Mouse (Mus musculus): ENCODE data around the gene Itfg2. TPM values are rescaled to one million over a fixed set of nuclear protein-coding genes. Genes with fewer than 3 reads are reported as not detected.

The Itfg2 gene
- total and polyA plus RNA-seq, 2 experiments from 2014 or later, result 33.7 to 34.1 TPM

DNA sequence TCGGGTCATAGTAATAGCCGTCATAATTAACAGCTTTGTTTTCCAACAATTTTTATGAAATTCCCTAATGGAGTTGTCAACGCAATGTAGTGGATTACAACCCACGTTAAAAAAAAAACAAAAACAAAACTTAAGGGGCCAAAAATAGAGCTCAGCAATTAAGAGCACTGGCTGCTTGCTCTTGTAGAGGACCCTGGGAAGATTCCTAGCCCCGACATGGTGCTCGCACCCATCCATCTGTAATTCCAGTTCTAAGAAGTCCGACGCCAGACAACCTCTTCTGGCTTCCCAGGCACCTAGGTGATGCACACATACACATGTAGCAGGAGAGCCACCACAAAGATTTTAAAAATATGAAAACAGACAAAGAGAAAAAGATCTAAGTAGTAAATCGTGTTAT is 315 bp upstream of the Itfg2 start:
- Histone ChIP-seq H3K27me3 (ENCODE audit: insufficient read depth, low read length) (no peaks in the 10 kb centered on the region), H3K36me3 (ENCODE audit: insufficient read depth, low read length) (peaks cover 4% of the 10 kb centered on the region; the same call in 1 of the 2 replicates), H3K4me1 (ENCODE audit: insufficient read depth, low read length) (no peaks in the 10 kb centered on the region), H3K27ac (peak overlapping the region; percentile 97), H3K9me3 (ENCODE audit: low read length) (no peaks in the 10 kb centered on the region), H3K9ac (replicated peaks; ENCODE audit: low read length) (peak overlapping the region; percentile 61), H3K4me2 (ENCODE audit: low read depth, low read length) (peak overlapping the region; percentile 71), H3K4me3 (ENCODE audit: low read length) (peak overlapping the region; percentile 45)
- DNase-seq (ENCODE audit: low spot score), result no peak
- ATAC-seq, result no peak
- 21% methylated on average over 9 of the region's 9 CpGs for WGBS
- no peak for TF ChIP-seq CTCF (IDR thresholded peaks at IDR 0.05; ENCODE audit: low read depth)

DNA sequence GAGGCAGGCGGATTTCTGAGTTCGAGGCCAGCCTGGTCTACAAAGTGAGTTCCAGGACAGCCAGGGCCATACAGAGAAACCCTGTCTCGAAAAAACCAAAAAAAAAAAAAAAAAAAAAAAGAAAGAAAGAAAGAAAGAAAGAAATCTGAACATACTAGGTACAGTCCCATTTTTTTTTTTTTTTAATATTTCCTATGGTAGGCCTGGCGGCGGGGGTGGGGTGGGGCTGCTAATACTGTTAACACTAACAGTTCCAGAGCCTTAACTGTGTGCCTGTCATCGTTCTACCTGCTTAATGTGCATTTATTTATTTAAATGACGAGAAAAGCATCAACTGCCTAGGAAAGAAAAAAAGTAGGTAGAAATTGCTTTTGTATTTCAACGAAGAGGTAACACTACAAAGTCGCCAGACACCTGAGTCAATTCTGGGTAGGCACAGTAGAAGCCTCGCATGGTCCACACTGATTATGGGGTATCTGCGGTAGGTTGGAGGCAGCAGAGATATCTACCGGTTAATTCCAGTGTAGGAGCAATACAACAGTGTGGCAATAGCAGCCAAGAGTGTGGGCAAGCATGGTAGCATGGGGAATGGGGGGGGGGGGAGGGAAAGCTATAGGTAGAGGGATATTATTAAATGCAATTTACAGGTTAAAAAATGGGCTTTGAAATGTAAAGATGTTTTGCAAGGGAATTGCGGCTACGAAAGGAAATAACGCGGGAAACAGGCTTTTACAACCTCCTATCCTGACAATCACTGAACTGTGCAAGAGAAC is 1.0 kb downstream of the Itfg2 start:
- Histone ChIP-seq H3K36me3 (ENCODE audit: insufficient read depth, low read length) (no peaks in the 10 kb centered on the region), H3K4me2 (ENCODE audit: low read depth, low read length) (peak overlapping the region; percentile 71), H3K27ac (peak overlapping the region; percentile 97), H3K9ac (replicated peaks; ENCODE audit: low read length) (peak overlapping the region; percentile 61), H3K9me3 (ENCODE audit: low read length) (no peaks in the 10 kb centered on the region), H3K27me3 (ENCODE audit: insufficient read depth, low read length) (no peaks in the 10 kb centered on the region), H3K4me1 (ENCODE audit: insufficient read depth, low read length) (no peaks in the 10 kb centered on the region), H3K4me3 (ENCODE audit: low read length) (peak overlapping the region; percentile 45)
- TF ChIP-seq CTCF (IDR thresholded peaks at IDR 0.05; ENCODE audit: low read depth), result no peak
- ATAC-seq (peak; percentile 44), DNase-seq (ENCODE audit: low spot score) (peak; percentile 34)
- 45% methylated on average over 15 of the region's 16 CpGs for WGBS

DNA sequence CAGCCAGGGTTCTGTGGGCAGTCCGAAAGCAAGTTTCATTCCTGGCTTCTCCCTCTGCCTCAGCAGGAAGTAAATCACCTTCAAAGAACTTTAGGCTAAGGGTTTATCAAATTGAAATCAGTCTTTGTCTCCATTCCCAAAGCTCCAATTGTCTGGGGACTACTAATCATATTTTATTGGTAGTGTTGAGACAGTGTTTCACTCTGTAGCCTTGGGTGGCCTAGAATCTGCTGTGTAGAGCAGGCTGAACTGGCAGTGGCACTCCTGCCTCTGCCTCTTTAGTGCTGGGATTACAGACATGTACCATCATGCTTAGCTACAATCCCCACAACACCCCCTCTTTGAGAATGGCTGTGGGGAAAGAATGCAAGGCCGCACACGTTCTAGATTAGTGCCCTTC is 3.3 kb downstream of the Itfg2 start:
- H3K9ac ChIP-seq (replicated peaks; ENCODE audit: low read length), result no peak overlapping the region
- no peaks in the 10 kb centered on the region for H3K4me1 ChIP-seq (ENCODE audit: insufficient read depth, low read length)
- ATAC-seq, result no peak
- TF ChIP-seq CTCF (IDR thresholded peaks at IDR 0.05; ENCODE audit: low read depth), result no peak
- H3K27ac ChIP-seq, result no peak overlapping the region
- no peak overlapping the region for H3K4me2 ChIP-seq (ENCODE audit: low read depth, low read length)
- H3K4me3 ChIP-seq (ENCODE audit: low read length), result no peak overlapping the region
- DNase-seq (ENCODE audit: low spot score), result no peak
- 86% methylated on average over 3 of the region's 3 CpGs for WGBS
- no peaks in the 10 kb centered on the region for H3K36me3 ChIP-seq (ENCODE audit: insufficient read depth, low read length)
- H3K9me3 ChIP-seq (ENCODE audit: low read length), result no peaks in the 10 kb centered on the region
- H3K27me3 ChIP-seq (ENCODE audit: insufficient read depth, low read length), result no peaks in the 10 kb centered on the region

DNA sequence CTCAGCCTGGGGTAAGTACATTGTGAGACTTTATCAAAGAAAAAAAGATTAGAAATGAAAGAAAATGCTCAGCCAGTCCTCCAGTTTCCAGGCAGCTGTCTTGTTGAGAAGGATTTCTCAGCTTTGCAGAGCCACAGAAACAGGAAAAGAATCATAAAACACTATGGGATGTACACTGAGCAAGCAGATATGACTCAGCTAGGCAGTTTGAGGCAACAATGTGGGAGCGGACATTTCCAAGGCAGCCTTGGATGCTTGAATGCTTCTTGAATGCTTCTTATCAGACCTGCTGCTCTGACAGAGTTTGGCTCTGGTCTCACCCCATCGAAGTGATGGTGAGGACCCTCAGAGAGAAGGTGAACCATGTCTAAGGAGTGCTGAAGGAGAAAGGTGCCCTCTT is 3.7 kb downstream of the Itfg2 start:
- DNase-seq (ENCODE audit: low spot score), result no peak
- Histone ChIP-seq H3K27ac (no peak overlapping the region), H3K9ac (replicated peaks; ENCODE audit: low read length) (no peak overlapping the region), H3K4me3 (ENCODE audit: low read length) (no peak overlapping the region), H3K36me3 (ENCODE audit: insufficient read depth, low read length) (no peaks in the 10 kb centered on the region), H3K4me1 (ENCODE audit: insufficient read depth, low read length) (no peaks in the 10 kb centered on the region), H3K4me2 (ENCODE audit: low read depth, low read length) (no peak overlapping the region), H3K27me3 (ENCODE audit: insufficient read depth, low read length) (no peaks in the 10 kb centered on the region), H3K9me3 (ENCODE audit: low read length) (no peaks in the 10 kb centered on the region)
- WGBS, result 88% methylated on average over 2 of the region's 2 CpGs
- no peak for TF ChIP-seq CTCF (IDR thresholded peaks at IDR 0.05; ENCODE audit: low read depth)
- no peak for ATAC-seq

DNA sequence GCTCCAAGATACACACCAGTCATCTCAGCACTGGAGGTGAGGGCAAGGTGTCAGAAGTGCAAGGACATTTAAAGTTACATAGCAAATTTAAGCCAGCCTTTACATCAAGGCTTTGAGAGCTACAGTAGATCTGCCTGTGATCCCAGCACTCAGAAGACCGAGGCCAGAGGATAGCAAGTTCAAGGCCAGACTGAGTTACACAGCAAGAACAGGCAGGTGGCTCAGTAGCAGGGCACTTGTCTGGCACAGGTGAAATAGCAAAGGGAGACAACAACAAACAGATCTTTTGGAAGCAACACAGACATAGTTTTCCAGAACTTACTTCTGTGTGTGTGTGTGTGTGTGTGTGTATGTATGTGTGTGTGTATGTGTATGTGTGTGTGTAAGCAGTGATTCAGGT is 6.7 kb downstream of the Itfg2 start:
- ATAC-seq (no peak), DNase-seq (ENCODE audit: low spot score) (no peak)
- Histone ChIP-seq H3K9me3 (ENCODE audit: low read length) (no peaks in the 10 kb centered on the region), H3K36me3 (ENCODE audit: insufficient read depth, low read length) (no peaks in the 10 kb centered on the region), H3K4me2 (ENCODE audit: low read depth, low read length) (no peak overlapping the region), H3K4me1 (ENCODE audit: insufficient read depth, low read length) (no peaks in the 10 kb centered on the region), H3K27ac (no peak overlapping the region), H3K9ac (replicated peaks; ENCODE audit: low read length) (no peak overlapping the region), H3K4me3 (ENCODE audit: low read length) (no peak overlapping the region), H3K27me3 (ENCODE audit: insufficient read depth, low read length) (no peaks in the 10 kb centered on the region)
- 100% methylated on average over 1 of the region's 1 CpGs for WGBS
- TF ChIP-seq CTCF (IDR thresholded peaks at IDR 0.05; ENCODE audit: low read depth), result no peak

DNA sequence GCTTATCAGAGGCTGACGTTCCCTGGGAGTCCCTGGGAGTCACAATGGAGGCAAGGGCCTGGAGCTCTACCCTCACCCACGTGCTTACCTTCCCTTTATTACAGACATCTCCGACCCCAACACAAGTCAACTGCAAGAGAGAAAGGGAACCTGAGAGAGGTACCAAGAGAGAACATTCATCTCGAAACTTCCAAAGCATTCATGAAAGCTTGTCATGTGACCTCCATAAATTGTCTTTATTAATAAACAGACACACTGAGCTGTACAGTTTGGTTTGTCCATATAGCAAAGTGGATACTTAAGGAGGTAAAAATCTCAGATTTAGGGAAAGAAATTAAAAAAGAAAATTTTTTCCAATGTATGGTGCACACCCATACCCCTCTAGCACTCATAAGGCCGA is 8.6 kb downstream of the Itfg2 start:
- no peaks in the 10 kb centered on the region for H3K9me3 ChIP-seq (ENCODE audit: low read length)
- TF ChIP-seq CTCF (IDR thresholded peaks at IDR 0.05; ENCODE audit: low read depth), result no peak

DNA sequence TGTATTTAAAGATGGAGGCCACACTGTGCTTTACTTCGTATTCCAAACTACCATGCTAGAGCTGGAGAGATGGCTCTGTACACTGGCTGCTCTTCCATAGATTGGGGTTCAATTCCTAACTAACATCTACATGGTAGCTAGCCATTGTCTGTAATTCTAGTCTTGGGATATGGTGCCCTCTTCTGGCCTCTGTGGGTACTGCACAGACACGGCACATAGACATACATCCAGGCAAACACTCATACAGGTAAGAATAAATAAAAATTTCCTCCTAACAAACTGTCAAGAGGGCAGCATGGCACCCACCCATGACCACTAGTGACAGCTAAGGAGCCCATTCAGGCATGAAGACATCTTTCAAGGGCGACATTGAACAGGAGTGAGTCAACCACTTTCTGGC is 13.6 kb downstream of the Itfg2 start:
- no peaks in the 10 kb centered on the region for H3K9me3 ChIP-seq (ENCODE audit: low read length)
- H3K4me3 ChIP-seq (ENCODE audit: low read length), result no peak overlapping the region
- no peak overlapping the region for H3K9ac ChIP-seq (replicated peaks; ENCODE audit: low read length)
- DNase-seq (ENCODE audit: low spot score) (peak; percentile 80), ATAC-seq (peak; percentile 46)
- WGBS, result 12% methylated on average over 3 of the region's 3 CpGs
- no peak overlapping the region; the same call in 1 of the 2 replicates for H3K27ac ChIP-seq
- no peaks in the 10 kb centered on the region for H3K27me3 ChIP-seq (ENCODE audit: insufficient read depth, low read length)
- peaks cover 30% of the 10 kb centered on the region for H3K36me3 ChIP-seq (ENCODE audit: insufficient read depth, low read length)
- H3K4me1 ChIP-seq (ENCODE audit: insufficient read depth, low read length), result no peaks in the 10 kb centered on the region
- TF ChIP-seq CTCF (IDR thresholded peaks at IDR 0.05; ENCODE audit: low read depth), result peak; percentile 94
- no peak overlapping the region for H3K4me2 ChIP-seq (ENCODE audit: low read depth, low read length)

More for the DNA sequence above, 8.6 kb downstream of the Itfg2 start:
- H3K9ac ChIP-seq (replicated peaks; ENCODE audit: low read length), result no peak overlapping the region
- H3K4me1 ChIP-seq (ENCODE audit: insufficient read depth, low read length), result no peaks in the 10 kb centered on the region
- H3K4me2 ChIP-seq (ENCODE audit: low read depth, low read length), result no peak overlapping the region
- H3K27me3 ChIP-seq (ENCODE audit: insufficient read depth, low read length), result no peaks in the 10 kb centered on the region
- DNase-seq (ENCODE audit: low spot score) (no peak), ATAC-seq (no peak)
- 92% methylated on average over 5 of the region's 5 CpGs for WGBS
- H3K27ac ChIP-seq, result no peak overlapping the region
- H3K4me3 ChIP-seq (ENCODE audit: low read length), result no peak overlapping the region
- peaks cover 4% of the 10 kb centered on the region for H3K36me3 ChIP-seq (ENCODE audit: insufficient read depth, low read length)
